Mouse (Mus musculus): ENCODE data around the gene Pxt1.
"Not testable (repeated sequence)": the region's sequence is repeated elsewhere in the genome, so short reads cannot be mapped to it uniquely, and the experiment has no call there.

Pxt1 gene

GRCm38 (mm10) chr17:28943740-28944139 is at the start of gene Pxt1:
Gene Pxt1 (minus strand): TSS chr17:28943840.
- no peak for DNase-seq (ENCODE audit: low spot score)

DNA sequence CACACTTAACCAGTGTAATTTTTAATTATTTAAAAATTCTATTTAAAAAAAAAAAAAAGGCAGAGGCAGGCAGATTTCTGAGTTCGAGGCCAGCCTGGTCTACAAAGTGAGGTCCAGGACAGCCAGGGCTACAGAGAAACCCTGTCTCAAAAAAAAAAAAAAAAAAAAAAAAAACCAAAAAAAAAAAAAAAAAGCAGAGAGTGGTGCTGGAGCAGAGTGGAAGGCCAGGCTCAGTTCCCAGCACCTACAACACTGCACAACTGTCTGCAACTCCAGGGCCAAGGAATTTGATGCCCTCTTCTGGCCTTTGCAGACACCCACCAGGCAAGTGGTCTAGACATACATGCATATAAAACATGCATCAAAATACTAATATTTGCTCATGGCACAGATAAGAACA is 49.4 kb upstream of the Pxt1 start:
- DNase-seq (ENCODE audit: low spot score): not testable (repeated sequence)

DNA sequence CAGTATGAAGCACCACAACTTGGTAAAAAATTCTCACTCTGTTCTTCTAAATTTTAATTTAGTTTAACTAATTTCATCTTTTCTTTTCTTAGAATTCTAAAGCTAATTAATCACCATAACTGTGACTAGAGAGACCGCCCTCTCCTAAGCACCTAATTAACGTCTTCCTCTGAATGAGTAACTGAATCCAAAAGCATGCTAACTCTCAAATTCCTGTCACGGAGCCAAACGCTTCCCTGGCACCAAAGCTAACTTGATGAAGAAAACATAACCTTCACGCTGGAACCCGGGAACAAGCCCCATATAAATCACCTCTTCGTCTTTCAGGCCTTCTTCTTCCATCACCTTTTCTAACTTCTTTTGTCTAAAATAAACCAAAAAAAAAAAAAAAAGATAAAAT is 48.5 kb upstream of the Pxt1 start:
- no peak for DNase-seq (ENCODE audit: low spot score)

GRCm38 (mm10) chr17:28991286-28991685 is 47.6 kb upstream of the Pxt1 start:
- no peak for DNase-seq (ENCODE audit: low spot score)

DNA sequence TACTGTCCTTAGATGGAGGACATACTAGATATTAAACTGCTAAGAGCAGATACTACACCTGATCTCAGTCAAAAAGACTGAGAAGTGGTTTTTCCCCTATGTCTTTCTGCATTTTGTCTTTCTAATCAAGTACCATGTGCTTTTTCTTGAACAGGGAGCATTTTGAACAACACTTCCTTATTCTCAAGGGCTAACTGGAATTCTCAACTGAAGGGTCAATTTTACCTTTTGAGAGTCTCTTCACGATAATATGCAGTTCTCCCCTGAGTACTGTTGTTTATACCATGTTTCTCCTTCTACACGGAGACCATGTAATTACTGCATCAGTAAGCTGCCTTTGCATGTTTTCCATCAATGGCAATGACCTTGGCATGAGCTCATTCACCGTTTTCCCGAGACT is 46.4 kb upstream of the Pxt1 start:
- DNase-seq (ENCODE audit: low spot score): no peak

DNA sequence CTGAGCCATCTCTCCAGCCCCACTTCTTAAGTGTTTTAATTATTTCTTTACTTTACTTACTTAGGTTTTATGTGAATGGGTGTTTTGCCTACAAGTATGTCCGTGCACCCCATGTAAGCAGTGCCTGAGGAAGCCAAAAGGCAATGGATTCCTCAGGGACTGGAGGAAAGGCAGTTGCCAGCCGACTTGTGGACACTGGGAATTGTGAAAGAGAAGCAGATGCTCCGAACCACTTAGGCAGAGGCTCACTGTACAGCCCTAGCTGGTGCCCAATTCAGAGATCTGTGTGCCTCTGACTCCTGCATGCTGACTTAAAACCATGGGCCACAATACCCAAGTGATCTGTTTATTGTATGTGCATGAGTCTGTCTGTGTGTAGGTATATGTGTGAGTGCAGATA is 45.4 kb upstream of the Pxt1 start:
- DNase-seq (ENCODE audit: low spot score): no peak

DNA sequence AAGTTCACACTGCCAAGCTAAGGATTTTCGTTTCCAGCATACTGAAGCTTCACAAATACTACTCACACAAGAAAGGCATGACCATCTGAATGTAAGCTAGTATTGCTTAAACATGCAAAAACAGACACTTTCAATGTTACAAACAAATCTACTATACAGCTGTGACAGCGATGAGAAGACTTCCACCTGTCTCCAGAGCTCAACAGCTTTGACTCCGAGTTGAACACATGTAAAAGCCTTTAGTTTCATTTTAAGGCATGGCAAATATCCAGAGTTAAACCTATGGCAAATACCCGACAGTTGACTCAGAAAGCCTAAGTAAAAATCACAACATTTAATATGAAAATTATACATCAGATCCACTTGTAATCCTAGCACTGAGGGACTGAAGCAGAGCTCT is 44.7 kb upstream of the Pxt1 start:
- DNase-seq (ENCODE audit: low spot score): no peak

GRCm38 (mm10) chr17:28987713-28988112 is 44.1 kb upstream of the Pxt1 start:
- peak; percentile 69 for DNase-seq (ENCODE audit: low spot score)

GRCm38 (mm10) chr17:28986833-28987232 is 43.2 kb upstream of the Pxt1 start:
- DNase-seq (ENCODE audit: low spot score): no peak

DNA sequence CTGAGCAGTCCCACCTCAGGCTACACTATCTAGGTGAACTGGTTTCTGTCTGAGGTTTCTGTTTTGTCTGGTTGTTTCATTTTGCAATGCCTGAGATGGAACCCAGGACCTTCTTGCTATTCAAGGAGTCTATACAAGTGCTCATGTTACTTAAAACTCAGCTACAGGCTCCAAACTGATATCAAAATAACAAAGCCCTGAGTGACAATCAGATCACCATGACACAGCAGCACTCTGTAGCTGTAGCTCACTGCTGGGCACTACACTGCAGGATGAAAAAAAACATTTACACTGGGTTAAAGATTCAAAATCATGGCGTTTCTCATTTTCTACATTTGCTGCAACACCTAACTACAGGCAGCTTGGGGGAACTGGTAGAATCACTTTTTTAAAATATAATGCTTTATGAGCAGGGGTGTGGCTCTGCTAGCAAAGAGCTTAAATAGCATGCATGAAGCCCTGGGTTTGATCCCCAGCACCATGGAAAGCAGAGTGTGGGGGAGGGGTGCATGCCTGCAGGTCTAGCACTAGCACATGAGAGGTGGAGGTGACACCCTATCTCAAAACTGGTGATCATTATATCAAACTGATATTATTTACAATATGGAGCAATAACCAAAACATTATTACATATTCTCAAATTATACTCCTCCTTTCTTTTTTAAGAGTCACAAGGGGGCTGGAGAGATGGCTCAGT is 41.2 kb upstream of the Pxt1 start:
- DNase-seq (ENCODE audit: low spot score): no peak

GRCm38 (mm10) chr17:28982591-28982990 is 39.0 kb upstream of the Pxt1 start:
- no peak for DNase-seq (ENCODE audit: low spot score)

DNA sequence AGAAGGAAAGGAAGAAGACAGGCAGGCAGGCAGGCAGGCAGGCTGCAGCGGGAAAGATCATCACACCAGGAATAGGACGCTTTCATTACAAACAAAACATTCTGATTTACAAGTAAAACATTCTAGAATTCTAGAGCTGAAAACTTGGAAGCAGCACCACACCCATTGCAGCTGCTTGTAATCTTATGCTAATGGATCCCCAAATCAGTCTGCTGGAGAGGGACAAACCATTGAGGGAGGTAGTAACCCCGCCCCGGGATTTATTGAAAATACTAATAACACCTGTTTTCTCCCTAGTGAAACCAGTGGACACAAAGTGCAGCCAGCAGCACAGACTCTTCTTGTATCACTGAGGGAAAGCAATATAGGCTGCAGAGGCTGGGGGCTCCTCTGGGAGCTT is 37.4 kb upstream of the Pxt1 start:
- no peak for DNase-seq (ENCODE audit: low spot score)

GRCm38 (mm10) chr17:28979091-28979490 is 35.5 kb upstream of the Pxt1 start:
- no peak for DNase-seq (ENCODE audit: low spot score)

- no peak for DNase-seq (ENCODE audit: low spot score)
Measured at GRCm38 (mm10) chr17:28970122-28970521, 26.5 kb upstream of the Pxt1 start.

GRCm38 (mm10) chr17:28967021-28967610 is 23.5 kb upstream of the Pxt1 start:
- peak; percentile 19 for DNase-seq (ENCODE audit: low spot score)

DNA sequence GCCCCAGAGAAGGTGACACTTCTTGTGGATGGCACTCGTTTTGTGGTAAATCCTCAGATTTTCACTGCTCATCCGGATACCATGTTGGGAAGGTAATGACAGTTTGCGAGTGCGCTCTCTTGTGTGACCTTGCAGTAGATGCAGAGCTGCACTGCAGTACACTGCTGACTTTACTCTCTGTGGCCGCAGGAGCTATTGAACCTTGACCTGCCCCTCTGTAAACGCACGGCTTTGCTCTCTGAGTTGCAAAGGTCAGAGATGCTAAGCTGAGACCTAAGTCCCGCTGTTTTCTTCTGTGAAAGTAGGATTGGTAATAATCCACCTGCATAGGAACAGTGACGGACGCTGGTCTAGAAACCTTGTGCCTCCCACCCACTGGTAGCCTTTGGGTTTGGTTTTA is 18.0 kb upstream of the Pxt1 start:
- no peak for DNase-seq (ENCODE audit: low spot score)

DNA sequence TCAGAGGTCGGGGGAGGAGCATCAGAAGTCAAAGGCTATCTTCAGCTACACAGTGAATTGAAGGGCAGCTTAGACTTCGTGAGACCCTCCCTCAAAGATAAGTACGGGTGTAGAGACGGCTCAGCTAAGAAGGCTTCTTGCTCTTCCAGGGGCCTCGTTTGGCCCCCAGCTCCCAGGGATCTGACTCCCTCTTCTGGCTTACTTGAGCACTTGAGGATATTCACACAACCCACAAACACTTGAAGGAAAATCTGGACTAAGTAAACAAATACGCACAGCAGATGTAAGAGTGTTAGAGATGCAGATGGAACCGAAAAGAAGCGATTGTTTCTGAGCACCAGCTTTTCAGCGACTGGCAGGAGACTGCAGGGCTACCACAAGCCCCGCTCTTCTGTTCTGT is 17.0 kb upstream of the Pxt1 start:
- no peak for DNase-seq (ENCODE audit: low spot score)

DNA sequence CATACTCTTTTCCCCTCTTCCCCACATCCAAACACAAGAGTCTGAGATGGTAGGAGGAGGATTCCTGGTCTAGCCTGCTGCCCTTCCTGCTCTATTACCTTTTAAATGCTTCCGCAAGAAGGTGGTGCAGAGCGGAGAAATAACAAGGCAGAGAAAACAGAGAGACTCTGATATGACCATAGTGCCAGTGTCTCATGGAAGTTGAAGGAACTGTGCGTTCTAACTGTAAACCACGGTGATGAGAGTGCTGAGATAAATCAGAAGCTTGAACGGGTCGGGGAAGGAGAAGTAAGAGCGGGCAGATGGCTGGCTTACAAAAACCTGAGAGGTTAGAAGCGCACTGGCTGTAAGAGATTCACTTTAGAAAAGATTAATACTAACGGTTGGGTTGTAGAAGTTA is 10.8 kb upstream of the Pxt1 start:
- no peak for DNase-seq (ENCODE audit: low spot score)

GRCm38 (mm10) chr17:28953251-28953650 is 9.6 kb upstream of the Pxt1 start:
- peak; percentile 24 for DNase-seq (ENCODE audit: low spot score)

DNA sequence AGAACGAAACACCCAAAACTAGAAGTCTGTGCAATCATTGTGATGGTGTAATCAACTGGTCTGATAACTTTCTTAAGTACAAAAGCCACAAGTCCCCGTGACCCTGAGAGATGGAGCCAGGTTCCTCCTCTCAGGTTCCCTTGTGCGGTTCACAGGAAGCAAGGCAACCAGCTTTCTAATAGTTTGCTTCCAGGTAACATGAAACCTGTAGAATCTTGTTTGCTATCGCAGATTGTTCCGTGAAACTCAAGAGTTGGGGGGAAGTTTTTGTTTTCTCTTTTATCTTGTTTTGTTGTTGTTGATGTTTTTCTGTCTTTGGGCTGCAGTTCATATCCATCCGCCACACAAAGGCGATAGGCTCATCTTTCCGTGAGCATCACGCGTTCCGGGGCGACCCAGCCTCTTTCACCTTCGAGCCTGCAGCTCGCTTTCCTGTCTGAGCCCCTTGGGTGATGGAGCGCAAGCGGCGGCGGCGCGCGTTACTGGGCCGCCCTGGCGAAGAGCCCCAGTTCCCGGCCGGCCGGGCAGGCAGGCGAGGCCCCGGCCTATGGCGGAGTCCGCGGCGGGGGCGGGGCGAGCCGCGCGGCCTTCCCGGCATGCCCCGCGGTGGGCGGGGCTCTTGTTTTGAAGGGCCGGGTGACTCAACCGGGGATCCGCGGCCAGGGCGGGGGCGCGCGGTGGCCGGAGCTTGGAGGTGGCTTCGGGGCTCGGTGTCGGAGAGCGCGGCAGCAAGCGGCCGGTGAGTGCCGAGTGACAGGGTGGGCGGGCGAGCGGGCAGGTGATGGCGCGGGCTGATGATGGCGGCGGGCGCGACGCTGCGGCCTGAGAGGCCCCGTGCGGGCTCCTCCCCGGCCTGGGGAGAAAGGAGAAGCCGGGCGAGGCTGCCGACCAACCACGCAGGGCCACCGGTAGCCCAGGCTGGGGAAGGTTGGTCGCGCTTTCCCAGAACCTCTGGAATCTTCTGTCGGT is 8.5 kb upstream of the Pxt1 start, which contains the start of gene Kctd20:
Gene Kctd20, plus strand, starts transcription at position 120 of the 969 bp plus-strand sequence.
- peak; percentile 87 for DNase-seq (ENCODE audit: low spot score)

DNA sequence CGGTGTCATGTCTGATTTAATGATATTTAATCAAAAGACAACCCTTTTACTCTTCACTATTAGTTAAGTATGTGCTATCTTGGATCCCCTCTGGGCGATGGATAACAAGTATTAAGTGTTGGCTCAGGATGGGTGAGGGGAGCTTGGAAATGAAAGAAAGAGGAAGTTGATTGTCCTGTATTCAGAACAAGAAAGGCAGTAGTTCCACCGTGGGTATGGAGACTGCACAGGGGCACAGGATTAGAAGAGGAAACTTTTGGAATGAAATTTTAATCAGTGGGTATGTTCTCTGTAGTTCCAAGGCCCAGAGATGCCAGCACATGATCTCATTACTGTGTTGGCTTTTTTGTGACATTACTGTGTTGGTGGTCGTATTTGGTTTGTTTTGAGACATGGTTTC is 7.1 kb upstream of the Pxt1 start:
- DNase-seq (ENCODE audit: low spot score): no peak

DNA sequence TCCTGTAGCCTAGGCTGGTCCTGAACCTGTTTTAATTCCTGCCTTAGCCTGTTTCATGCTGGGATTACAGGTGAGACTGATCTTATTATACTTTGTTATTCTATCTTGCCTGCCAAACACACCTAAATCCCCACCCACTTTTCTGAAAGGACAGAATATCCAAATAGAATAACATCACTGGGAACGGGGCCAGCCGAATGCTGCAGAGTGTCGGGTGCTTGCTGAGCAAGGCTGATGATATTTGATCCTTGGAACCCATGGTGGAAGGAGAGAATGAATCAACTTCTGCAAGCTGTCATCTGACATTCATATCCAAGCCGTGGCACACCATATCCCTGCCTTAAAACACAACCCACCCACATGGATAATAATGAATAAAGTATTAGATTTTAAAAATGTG is 5.0 kb upstream of the Pxt1 start:
- no peak for DNase-seq (ENCODE audit: low spot score)

Measured in T-cell, adult 2 months (primary cell).